Mouse (Mus musculus) ovary, adult 18-20 months (tissue): ENCODE results near the gene Dst.

Source experiments
- DNase-seq: peaks from one replicate; pipeline ENCODE4 v3.0.0; 2022; ENCODE audit warnings: low spot score, mixed read lengths

Dst gene

DNA sequence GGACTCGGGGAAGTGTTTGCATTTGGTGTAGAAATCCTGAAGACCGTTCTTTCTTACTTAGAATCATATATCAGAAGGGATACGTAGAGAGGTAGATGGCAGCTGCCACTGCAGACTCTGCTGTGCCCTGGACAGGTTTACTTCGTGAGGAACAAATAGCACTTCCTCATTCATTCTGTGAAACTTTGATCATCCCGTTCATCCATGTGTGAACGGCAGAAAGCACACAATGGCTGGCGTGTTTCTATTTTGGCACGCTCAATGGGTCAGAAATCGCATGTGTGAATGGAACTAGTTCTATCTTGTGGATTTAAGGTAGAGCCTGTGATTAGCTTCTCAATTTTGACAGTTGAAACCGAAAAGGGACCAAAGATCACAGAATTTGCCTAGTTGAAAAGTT, 222.8 kb downstream of the Dst start:
- DNase-seq: no peak

- peak; percentile 63 for DNase-seq
These were observed 224.8 kb downstream of the Dst start for GRCm38 (mm10) chr1:34132875-34133274.

DNA sequence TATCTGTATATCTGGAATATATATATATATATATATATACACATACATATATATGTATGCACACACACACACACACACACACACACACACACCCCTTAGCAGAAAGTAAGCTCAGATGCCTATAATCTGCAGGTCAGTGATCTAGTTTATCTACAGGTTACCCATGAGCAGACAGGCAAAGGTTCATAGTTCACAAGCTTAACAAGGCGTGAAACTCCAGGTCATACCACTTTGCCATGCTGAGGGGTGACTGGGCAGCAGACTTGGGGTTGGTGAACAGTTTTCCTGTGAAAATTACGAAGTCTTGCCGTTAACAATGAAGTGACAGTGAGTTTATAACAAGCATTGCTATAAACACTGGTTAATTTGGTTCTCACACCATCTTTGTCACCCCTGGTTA, 227.5 kb downstream of the Dst start:
- DNase-seq: no peak

DNA sequence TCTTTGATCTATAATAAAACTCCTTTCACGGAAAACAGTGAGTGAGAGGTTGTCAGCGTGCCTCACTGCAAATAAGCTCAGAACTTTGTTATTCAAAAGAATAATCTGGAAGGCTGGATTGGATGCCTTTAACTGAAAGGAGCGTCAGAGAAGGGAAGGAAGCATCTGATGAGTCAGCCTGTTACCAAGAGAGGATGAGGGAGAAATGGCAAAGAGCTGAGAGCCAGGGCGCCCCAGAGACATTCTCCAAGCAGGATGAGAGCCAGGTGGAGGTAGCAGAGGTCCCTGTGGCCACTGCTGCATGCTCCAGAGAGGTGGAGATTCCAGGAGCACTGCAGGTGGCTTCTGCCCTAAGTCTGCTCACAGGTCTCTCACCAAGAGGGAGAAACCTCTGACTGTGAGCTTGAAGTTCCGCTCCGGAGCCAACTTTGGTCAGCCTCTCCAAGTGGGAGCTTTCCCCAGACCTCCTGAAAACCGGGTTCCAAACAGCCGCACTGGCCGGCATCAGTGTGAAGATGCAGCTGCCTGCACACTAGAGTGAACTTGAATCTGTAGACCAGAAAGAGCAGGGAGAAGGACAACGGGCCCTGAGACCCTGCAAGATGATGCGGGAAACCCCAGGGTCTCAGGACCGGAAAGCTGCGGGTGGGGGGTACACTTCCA, 231.3 kb downstream of the Dst start:
- no peak for DNase-seq

DNA sequence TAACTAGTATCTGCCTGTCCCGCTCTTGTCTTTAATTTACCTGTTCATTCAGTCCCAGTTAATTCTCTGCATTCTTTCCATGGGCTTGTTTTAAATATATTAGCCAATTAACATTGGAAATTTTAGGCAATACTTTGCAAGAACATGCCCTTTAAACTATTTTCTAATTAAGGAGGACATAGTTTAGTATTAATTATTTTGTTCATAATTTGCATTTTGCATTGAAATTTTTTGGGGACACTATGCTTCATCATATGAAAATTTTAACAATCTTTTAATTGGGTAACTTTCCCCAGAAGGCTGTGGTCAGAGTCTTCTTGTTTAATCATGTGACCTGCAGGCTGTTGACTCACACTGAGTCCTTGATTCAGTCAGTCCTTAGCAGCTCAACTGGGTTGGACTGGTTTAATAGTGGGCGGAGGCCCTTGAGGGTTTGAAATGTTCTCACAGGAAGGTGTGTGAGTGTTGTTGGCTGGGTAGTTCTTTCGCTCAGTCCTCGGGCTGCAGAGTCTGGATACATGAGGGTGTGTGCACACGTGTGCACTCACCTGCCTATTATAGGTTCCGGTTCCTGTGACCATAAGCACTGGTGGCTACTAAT, 231.9 kb downstream of the Dst start:
- peak; percentile 11 for DNase-seq

GRCm38 (mm10) chr1:34140686-34141085, 232.7 kb downstream of the Dst start:
- no peak for DNase-seq

DNA sequence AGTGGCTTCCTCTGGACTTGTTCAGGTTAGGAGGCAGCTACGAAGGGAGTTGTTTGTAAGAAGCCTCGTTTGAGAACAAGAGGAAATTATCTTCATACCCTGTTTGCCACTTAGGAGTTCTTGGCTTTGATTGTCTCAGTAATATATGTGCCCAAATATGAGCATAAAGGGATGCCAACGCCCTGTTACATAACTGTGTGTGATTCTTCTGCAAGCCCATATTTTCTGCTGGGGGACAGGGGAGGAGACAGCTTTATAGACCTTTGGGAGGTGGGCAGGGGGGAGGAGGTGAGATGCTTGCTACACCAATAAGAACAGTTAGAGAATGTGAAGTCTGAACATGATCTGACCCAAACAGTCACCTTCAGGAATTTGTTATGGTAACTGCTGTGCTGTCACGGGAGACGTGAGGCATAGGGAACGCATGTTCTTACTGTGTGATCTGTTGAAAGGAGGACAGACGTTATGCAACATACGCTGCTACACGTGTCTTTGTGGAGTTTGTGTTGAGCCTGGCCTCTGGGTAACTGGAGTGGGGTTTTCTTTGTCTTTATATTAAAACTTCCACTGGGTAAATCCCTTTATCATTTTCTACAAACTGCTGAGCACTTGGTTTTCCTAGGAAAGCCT, 235.0 kb downstream of the Dst start:
- no peak for DNase-seq

DNA sequence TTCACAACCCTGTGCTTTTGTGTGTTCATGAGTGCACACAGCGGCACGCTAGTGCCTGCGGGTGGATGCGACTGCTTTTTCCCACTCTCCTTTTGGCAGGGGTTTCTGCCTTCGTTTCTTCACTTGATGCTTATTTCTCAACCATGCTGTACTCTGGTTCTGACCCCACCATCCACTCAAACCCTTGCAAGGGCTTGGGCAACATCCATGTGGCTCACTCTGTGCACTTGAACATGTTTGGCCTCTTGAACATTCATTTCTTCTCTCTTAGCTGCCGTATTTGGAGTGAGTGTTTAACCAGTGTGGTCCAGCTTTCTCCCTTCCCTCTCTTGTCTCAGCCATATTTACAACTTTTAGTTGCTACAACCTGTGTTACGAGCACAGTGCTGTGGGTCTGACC, 236.8 kb downstream of the Dst start:
- no peak for DNase-seq

GRCm38 (mm10) chr1:34148039-34148438, 240.0 kb downstream of the Dst start:
- no peak for DNase-seq

DNA sequence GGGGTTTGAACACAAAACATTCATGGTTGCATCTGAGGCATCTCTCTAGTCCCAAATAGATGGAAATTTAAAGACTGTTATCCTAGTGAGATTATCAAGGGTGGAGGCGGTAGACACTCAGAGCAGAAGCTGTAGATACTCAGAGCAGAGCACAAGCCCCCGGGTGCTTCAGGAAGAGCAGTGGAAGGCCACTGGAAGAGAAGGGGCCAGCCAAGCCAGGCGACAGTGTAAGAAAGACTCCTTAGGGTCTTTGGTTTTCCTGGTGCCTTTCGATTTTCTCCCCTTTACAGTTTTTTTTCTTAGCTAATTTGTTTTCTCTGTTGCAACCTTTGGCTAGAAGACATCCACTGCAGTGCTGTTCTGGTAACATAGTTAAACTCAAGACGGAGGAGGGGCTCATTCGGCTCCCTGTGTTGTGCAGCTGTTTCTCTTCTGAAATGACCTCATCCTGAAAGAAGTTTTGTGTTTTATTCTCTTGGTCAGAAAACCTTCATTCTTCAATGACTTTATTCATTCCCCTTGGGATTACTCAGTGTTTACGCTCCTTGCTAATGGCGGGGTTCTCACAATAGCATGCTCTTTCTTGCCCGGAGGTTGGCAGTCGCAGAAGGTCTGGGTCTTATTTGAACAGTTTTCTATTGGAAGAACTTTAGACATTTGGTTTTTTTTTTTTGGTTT, 242.5 kb downstream of the Dst start:
- no peak for DNase-seq

GRCm38 (mm10) chr1:34152683-34153082, 244.7 kb downstream of the Dst start:
- no peak for DNase-seq

GRCm38 (mm10) chr1:34156058-34156457, 248.0 kb downstream of the Dst start:
- DNase-seq: no peak

GRCm38 (mm10) chr1:34157702-34158101, 249.7 kb downstream of the Dst start:
- no peak for DNase-seq

- DNase-seq: no peak
These were observed 250.8 kb downstream of the Dst start for GRCm38 (mm10) chr1:34158822-34159221.

DNA sequence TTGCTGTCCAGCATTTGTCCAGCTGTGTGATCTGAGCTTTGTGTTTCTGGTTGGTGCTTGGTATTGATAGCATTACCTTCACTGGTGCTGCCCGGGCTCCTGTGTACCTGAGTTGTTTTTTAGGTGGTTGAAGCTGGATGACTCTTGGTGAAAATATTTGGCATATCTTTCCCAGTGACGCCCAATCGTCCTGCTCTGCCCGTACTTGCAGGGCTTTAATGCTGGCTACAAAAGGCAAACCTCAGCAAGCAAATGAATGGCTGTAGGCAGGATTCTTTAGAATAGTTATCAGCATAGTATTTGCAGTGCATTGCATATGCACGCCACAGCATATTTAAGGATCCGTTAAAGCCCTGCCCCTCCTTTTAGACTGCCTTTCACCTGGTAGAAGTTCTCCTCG, 251.9 kb downstream of the Dst start:
- DNase-seq: no peak

- peak; percentile 36 for DNase-seq
These were observed 256.7 kb downstream of the Dst start for GRCm38 (mm10) chr1:34164616-34165295.

- no peak for DNase-seq
These were observed 257.9 kb downstream of the Dst start for GRCm38 (mm10) chr1:34165926-34166325.

- peak; percentile 62 for DNase-seq
These were observed 259.4 kb downstream of the Dst start for GRCm38 (mm10) chr1:34167151-34168057.

DNA sequence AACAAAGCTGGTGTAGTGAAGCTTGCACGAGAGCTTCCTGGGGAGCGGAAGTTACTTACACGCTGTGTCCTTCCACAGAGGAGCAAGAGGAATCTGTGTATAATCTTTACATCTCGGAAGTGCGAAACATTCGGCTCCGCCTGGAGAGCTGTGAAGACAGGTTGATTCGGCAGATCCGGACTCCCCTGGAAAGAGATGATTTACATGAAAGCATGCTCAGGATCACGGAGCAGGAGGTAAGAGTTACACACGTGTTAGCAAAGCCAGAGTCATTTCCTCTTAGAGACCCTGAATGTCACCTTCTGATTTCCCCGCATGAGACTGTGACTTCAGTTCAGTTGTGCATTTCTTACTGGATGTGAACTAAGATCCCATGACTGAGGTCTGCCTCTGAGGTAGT, 261.1 kb downstream of the Dst start:
- DNase-seq: no peak

DNA sequence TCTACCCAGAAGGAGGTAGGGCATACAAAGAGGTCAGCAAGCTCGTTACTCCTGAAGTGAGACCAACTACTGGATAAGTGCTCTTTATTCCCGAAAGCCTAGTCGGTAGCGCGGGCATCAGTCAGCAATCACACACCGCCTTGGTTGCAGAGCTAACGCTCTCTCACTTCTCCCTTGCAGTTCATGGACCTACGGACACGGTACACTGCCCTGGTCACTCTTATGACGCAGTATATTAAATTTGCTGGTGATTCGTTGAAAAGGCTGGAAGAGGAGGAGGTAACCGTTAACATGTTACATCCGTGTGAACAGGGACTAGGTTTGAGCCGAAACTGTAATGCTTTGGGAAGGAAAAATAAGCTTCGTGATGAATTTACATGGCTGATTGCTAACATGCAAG, 266.5 kb downstream of the Dst start:
- DNase-seq: no peak

DNA sequence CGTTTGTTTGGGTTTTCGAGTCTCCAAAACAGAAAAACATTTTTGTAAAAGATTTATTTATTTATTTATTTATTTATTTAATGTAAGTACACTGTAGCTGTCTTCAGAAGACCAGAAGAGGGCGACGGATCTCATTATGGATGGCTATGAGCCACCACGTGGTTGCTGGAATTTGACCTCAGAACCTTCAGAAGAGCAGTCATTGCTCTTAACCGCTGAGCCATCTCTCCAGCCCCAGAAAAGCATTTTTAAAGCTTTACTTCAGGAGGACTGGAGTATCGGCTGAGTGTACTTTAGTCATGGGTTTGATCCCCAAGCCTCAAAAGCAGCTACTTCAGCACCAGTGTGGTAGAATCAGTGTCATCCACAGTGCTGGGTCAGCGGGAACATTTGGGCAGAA, 266.9 kb downstream of the Dst start:
- DNase-seq: no peak
